Comparison of ENCODE assay signal across 35 mouse cellular contexts in genomic region chr6:122706337-122706840, GRCm38 (mm10). TPM values are rescaled to one million over a fixed set of nuclear protein-coding genes. Genes with fewer than 3 reads are reported as not detected.
"Had no signal": no experiment of that assay in that cellular context is flagged by ENCODE, and none has a peak within 500 bp of the region (broad histone marks: within the 10 kb centered on the region; RNA-seq: fewer than 3 reads in every experiment).

No protein-coding gene starts in this region.

- H3K4me2 ChIP-seq: heart, embryonic 12.5 days; hindbrain, embryonic 13.5 days; hindbrain, embryonic 15.5 days; kidney, embryonic 15.5 days; limb, embryonic 12.5 days; liver, embryonic 11.5 days; liver, embryonic 13.5 days had no signal

- H3K4me3 ChIP-seq: gastrocnemius, adult 2 months; heart, embryonic 10.5 days; heart, embryonic 12.5 days; hindbrain, embryonic 13.5 days; hindbrain, embryonic 15.5 days; kidney, embryonic 15.5 days; left cerebral cortex, adult 2 months; limb, embryonic 10.5 days; limb, embryonic 12.5 days; liver, embryonic 13.5 days had no signal

- DNase-seq: gastrocnemius, adult 2 months; gastrocnemius, postnatal 10 days; gastrocnemius, postnatal 25 days; heart, adult 18-20 months; heart, postnatal 10 days; heart, postnatal 36 days; kidney, adult 11 months; kidney, adult 2 months; kidney, adult 9 months; kidney, postnatal 14 days; kidney, postnatal 36 days; layer of hippocampus, adult 9-11 months; liver; liver, embryonic 13.5 days had no signal

- H3K36me3 ChIP-seq: heart, embryonic 10.5 days; heart, embryonic 12.5 days; hindbrain, embryonic 13.5 days; hindbrain, embryonic 15.5 days; kidney, embryonic 15.5 days; limb, embryonic 10.5 days; limb, embryonic 12.5 days; liver, embryonic 13.5 days had no signal

- H3K9ac ChIP-seq: heart, embryonic 12.5 days; hindbrain, embryonic 13.5 days; hindbrain, embryonic 15.5 days; kidney, embryonic 15.5 days; limb, embryonic 12.5 days; liver, embryonic 13.5 days had no signal

- ATAC-seq: hindbrain, postnatal 0 days; intestine, embryonic 16.5 days had no signal

- H3K9me3 ChIP-seq: heart, embryonic 10.5 days; heart, embryonic 12.5 days; hindbrain, embryonic 13.5 days; hindbrain, embryonic 15.5 days; kidney, embryonic 15.5 days; limb, embryonic 10.5 days; limb, embryonic 12.5 days; liver, embryonic 13.5 days had no signal

- H3K4me1 ChIP-seq: liver, embryonic 13.5 days had no signal

- H3K27ac ChIP-seq: gastrocnemius, adult 2 months; heart, embryonic 10.5 days; hindbrain, embryonic 13.5 days; hindbrain, embryonic 15.5 days; hindbrain, postnatal 0 days; kidney, embryonic 15.5 days; kidney, postnatal 0 days; left cerebral cortex, adult 2 months; limb, embryonic 10.5 days; limb, embryonic 12.5 days; liver, embryonic 13.5 days had no signal

RNA-seq across cellular contexts. Expression of gene Nanog, which starts 0.9 kb away (rescaled TPM):
- total RNA-seq: gastrocnemius, adult 2 months; gastrocnemius, postnatal 10 days; gastrocnemius, postnatal 25 days; gastrocnemius, postnatal 4 days; granulocyte monocyte progenitor cell, adult 5-6 weeks; heart, adult 18-20 months; heart, adult 8-10 months; heart, postnatal 10 days; heart, postnatal 36 days; hematopoietic stem cell, adult 5-6 weeks; hindbrain, postnatal 0 days; layer of hippocampus, adult 18-20 months; layer of hippocampus, postnatal 14 days; left cerebral cortex, adult 2 months; left cerebral cortex, postnatal 14 days; left cerebral cortex, postnatal 36 days had no signal
- polyA plus RNA-seq: kidney, postnatal 0 days; large intestine, adult 2 months; liver, embryonic 13.5 days had no signal
